Mouse (Mus musculus) testis, adult 2 months (tissue): Measurements from ENCODE around the gene Arap1.

ENCODE experiments used
- CTCF ChIP-seq: fragments of 200-500 bp; IDR thresholded peaks from 2 replicates; pipeline ENCODE4 v1.5.1; 2012; ENCODE audit warnings: low read depth, mild to moderate bottlenecking, inconsistent platforms, low read length, moderate library complexity; ENCODE audit not compliant: control insufficient read depth, insufficient read depth, insufficient replicate concordance
- POLR2A ChIP-seq: fragments of 200-500 bp; IDR thresholded peaks from 2 replicates; pipeline ENCODE4 v1.6.1; 2012; ENCODE audit warnings: low read depth, mild to moderate bottlenecking, inconsistent platforms, low read length, moderate library complexity; ENCODE audit not compliant: control insufficient read depth

DNA sequence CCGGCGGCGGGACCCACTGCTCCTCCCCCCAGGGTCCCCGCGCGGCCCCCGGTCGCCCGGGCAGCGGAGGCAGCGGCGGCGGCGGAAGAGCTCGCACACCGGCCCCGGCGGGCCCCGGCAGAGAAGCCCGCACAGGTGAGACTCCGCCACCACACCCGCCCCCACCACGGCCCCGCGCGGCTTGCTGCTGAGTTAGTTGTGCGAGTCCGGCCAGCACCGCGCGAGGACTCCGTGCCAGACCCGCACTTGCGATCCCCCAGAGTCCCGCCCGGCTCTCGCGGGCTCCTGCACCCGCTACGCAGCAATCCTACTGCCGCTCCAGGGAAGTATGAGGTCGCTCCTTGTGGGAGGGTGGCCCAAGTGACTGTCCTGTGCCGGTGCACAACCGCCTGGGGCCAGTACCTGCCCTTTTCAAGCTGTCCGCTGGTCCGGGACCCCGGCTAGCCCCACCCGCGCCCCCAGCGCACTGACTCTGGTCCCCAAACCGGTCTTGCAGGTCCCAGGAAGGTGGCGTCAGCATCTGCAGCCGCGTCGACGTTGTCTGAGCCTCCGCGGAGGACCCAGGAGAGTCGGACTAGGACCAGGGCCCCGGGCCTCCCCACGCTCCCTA lies 26.5 kb upstream of the Arap1 start:
- TF ChIP-seq POLR2A (no peak), CTCF (no peak)
